Mouse (Mus musculus) stomach, postnatal 0 days (tissue): ENCODE data around the gene Thrb. TPM values are rescaled to one million over a fixed set of nuclear protein-coding genes. Genes with fewer than 3 reads are reported as not detected.

ENCODE experiments used
- ATAC-seq: fragments of 200-750 bp; cut with Nextera tagmentation; 2 replicates; pipeline ENCODE4 v1.8.0; 2017; ENCODE audit not compliant: low FRiP score, low TSS enrichment
- DNase-seq: peaks from one replicate; pipeline ENCODE4 v3.0.0-alpha.2; 2016; ENCODE audit warnings: low spot score
- H3K27ac ChIP-seq: fragments of 300-500 bp; sonication (generic); replicated peaks from 2 replicates; pipeline ENCODE4 v1.5.1; 2014; ENCODE audit warnings: mild to moderate bottlenecking, control low read depth
- H3K27me3 ChIP-seq: fragments of 300-500 bp; sonication (generic); 2 replicates; pipeline ENCODE4 v1.6.1; 2014; ENCODE audit warnings: low read length; ENCODE audit not compliant: control insufficient read depth, insufficient read depth
- H3K36me3 ChIP-seq: fragments of 300-500 bp; sonication (generic); 2 replicates; pipeline ENCODE4 v1.6.1; 2014; ENCODE audit warnings: low read length, mixed read lengths; ENCODE audit not compliant: control insufficient read depth, insufficient read depth
- H3K4me1 ChIP-seq: fragments of 300-500 bp; sonication (generic); replicated peaks from 2 replicates; pipeline ENCODE4 v1.6.1; 2014; ENCODE audit warnings: antibody characterized with exemption; ENCODE audit not compliant: control insufficient read depth, insufficient read depth
- H3K4me2 ChIP-seq: fragments of 300-500 bp; sonication (generic); replicated peaks from 2 replicates; pipeline ENCODE4 v1.6.1; 2014; ENCODE audit warnings: low read depth, mild to moderate bottlenecking, control low read depth, moderate library complexity
- H3K4me3 ChIP-seq: fragments of 300-500 bp; sonication (generic); 2 replicates; pipeline ENCODE4 v1.5.1; 2014; ENCODE audit warnings: low read depth, low read length, control low read depth
- H3K9ac ChIP-seq: fragments of 300-500 bp; sonication (generic); 2 replicates; pipeline ENCODE4 v1.6.1; 2014; ENCODE audit warnings: mild to moderate bottlenecking, low read length, control low read depth, mixed read lengths
- H3K9me3 ChIP-seq: fragments of 300-500 bp; sonication (generic); 2 replicates; pipeline ENCODE4 v1.6.1; 2016; ENCODE audit warnings: low read length; ENCODE audit not compliant: control insufficient read depth
- CTCF ChIP-seq: IDR thresholded peaks from 2 replicates; pipeline ENCODE4 v1.5.1; 2016; ENCODE audit warnings: antibody characterized with exemption, low read depth, mild to moderate bottlenecking, moderate library complexity
- EP300 ChIP-seq: optimal IDR thresholded peaks from 2 replicates; pipeline ENCODE3; 2016; ENCODE audit warnings: antibody characterized with exemption
- WGBS: fragments of 180-500 bp; shearing (Covaris S2); extraction: QIAGEN DNeasy Blood & Tissue Kit; methylation state at CpG from one replicate; pipeline ENCODE4 v1.1.7; 2014; 5-methylcytosine and 5-hydroxymethylcytosine counted together
- polyA plus RNA-seq: library from polyadenylated mRNA; unstranded; fragments of >200 nt; fragmentation: Nextera tagmentation; extraction: Ambion mirVana; gene quantifications from 2 replicates; pipeline ENCODE4 v1.2.1, GENCODE M21; 2015

The Thrb gene
- polyA plus RNA-seq, 1 experiment from 2014 or later = 4.8 TPM

DNA sequence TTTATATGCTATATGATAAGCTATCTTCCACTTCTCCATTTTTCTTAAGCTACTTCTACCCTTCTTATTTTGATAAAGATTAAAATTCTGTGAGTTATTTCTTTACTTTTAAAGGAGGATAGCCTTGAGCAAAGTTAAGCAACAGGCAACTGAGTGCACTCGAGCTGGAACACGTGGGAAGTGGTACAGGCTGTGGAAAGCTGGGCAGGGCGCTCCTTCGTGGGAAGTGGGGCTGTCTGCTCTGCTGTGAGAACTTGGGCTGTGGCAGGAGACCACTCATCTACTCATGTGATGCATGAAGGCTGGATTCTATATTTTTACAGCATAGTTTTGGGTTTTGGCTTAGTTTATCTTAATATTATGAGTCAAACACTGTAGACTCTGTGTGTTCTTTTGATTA is 329.1 kb downstream of the Thrb start:
- Histone ChIP-seq H3K36me3 (no peaks in the 10 kb centered on the region), H3K9ac (no peak overlapping the region), H3K9me3 (no peaks in the 10 kb centered on the region), H3K27me3 (no peaks in the 10 kb centered on the region), H3K4me3 (no peak overlapping the region), H3K27ac (no peak overlapping the region), H3K4me2 (no peak overlapping the region), H3K4me1 (no peaks in the 10 kb centered on the region)
- no peak for TF ChIP-seq CTCF
- no peak for TF ChIP-seq EP300
- no peak for DNase-seq
- ATAC-seq = no peak
- 56% methylated on average over 4 of the region's 4 CpGs for WGBS

- no peak overlapping the region for H3K9ac ChIP-seq
- ATAC-seq (no peak), DNase-seq (no peak)
- H3K4me1 ChIP-seq = no peaks in the 10 kb centered on the region
- no peak overlapping the region for H3K27ac ChIP-seq
- no peaks in the 10 kb centered on the region for H3K36me3 ChIP-seq
- no peaks in the 10 kb centered on the region for H3K9me3 ChIP-seq
- no peak overlapping the region for H3K4me3 ChIP-seq
- H3K27me3 ChIP-seq = no peaks in the 10 kb centered on the region
- TF ChIP-seq EP300 = no peak
- no peak for TF ChIP-seq CTCF
- 77% methylated on average over 2 of the region's 2 CpGs for WGBS
- H3K4me2 ChIP-seq = no peak overlapping the region
Observed at GRCm38 (mm10) chr14:17990186-17990585, 330.1 kb downstream of the Thrb start.

DNA sequence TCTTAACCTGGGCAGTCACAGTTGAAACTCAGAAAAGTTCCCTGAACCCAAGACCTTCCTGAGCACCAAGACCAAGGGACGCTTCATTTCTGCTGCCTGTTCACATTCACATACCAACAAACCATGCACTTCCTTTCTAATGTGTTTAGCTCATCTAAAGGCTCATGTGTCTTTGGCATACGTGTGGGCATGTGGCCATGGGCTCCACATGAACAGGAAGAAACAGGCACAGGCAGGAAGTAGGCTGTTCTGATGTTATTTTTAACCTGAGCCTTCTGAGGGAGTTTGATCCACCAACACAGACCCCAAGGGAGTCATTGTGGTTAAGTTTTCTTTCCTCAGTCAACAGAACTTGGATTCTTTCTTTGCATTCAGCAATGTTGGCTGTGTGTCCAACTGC is 341.8 kb downstream of the Thrb start:
- no peak overlapping the region for H3K4me2 ChIP-seq
- no peaks in the 10 kb centered on the region for H3K36me3 ChIP-seq
- WGBS = 58% methylated on average over 2 of the region's 2 CpGs
- H3K27me3 ChIP-seq = no peaks in the 10 kb centered on the region
- H3K9ac ChIP-seq = no peak overlapping the region
- DNase-seq (no peak), ATAC-seq (no peak)
- H3K9me3 ChIP-seq = no peaks in the 10 kb centered on the region
- no peak overlapping the region for H3K27ac ChIP-seq
- no peak for TF ChIP-seq CTCF
- TF ChIP-seq EP300 = no peak
- H3K4me3 ChIP-seq = no peak overlapping the region
- no peaks in the 10 kb centered on the region for H3K4me1 ChIP-seq

DNA sequence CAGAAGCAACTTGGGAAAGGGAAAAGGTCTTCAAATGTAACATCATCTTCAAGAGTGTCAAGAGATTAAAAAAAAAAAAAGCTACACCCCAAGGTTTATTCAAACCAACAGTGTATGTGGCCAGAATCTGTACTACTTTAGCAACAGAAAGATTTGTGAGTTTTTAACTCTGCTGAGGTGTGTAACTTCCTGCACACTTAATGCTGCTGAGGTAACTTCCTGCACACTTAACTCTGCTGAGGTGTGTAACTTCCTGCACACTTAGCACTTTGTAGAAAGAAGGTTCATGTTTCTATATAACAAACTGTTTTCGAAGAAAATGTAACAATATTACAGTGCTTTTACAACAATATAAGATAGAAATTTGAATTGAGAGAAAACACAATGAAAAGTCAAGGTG is 343.6 kb downstream of the Thrb start:
- Histone ChIP-seq H3K9me3 (no peaks in the 10 kb centered on the region), H3K36me3 (no peaks in the 10 kb centered on the region), H3K9ac (no peak overlapping the region), H3K4me1 (no peaks in the 10 kb centered on the region), H3K27ac (no peak overlapping the region), H3K4me2 (no peak overlapping the region), H3K27me3 (no peaks in the 10 kb centered on the region), H3K4me3 (no peak overlapping the region)
- no peak for ATAC-seq
- DNase-seq = no peak
- 84% methylated on average over 1 of the region's 1 CpGs for WGBS
- TF ChIP-seq EP300 = no peak
- no peak for TF ChIP-seq CTCF

GRCm38 (mm10) chr14:18008524-18008923 is 348.5 kb downstream of the Thrb start:
- no peak for TF ChIP-seq CTCF
- no peak for TF ChIP-seq EP300
- Histone ChIP-seq H3K9ac (no peak overlapping the region), H3K9me3 (no peaks in the 10 kb centered on the region), H3K27ac (no peak overlapping the region), H3K36me3 (no peaks in the 10 kb centered on the region), H3K4me2 (no peak overlapping the region), H3K4me1 (no peaks in the 10 kb centered on the region), H3K4me3 (no peak overlapping the region), H3K27me3 (no peaks in the 10 kb centered on the region)
- WGBS = 77% methylated on average over 3 of the region's 3 CpGs
- no peak for ATAC-seq
- no peak for DNase-seq

- no peak for DNase-seq
- no peaks in the 10 kb centered on the region for H3K9me3 ChIP-seq
- ATAC-seq = no peak
- no peaks in the 10 kb centered on the region for H3K36me3 ChIP-seq
- no peak overlapping the region for H3K27ac ChIP-seq
- WGBS = 85% methylated on average over 5 of the region's 5 CpGs
- H3K4me3 ChIP-seq = no peak overlapping the region
- H3K9ac ChIP-seq = no peak overlapping the region
- TF ChIP-seq CTCF (no peak), EP300 (no peak)
- H3K27me3 ChIP-seq = no peaks in the 10 kb centered on the region
- no peaks in the 10 kb centered on the region for H3K4me1 ChIP-seq
- H3K4me2 ChIP-seq = no peak overlapping the region
Observed at GRCm38 (mm10) chr14:18016604-18017003, 356.5 kb downstream of the Thrb start.
